Mouse (Mus musculus) gastrocnemius, postnatal 14 days (tissue): ENCODE measurements around the gene Gltpd2. TPM values are rescaled to one million over a fixed set of nuclear protein-coding genes. Genes with fewer than 3 reads are reported as not detected.
"Not testable (repeated sequence)": the region's sequence is repeated elsewhere in the genome, so short reads cannot be mapped to it uniquely, and the experiment has no call there.

Source experiments
- DNase-seq: peaks from one replicate; pipeline ENCODE4 v3.0.0; 2021; ENCODE audit warnings: mixed read lengths
- intact Hi-C: fragments of 180-260 bp; cut with DNase I; formaldehyde crosslinking; loops from one replicate; pipeline ENCODE4 v1.15.1; 2025; ENCODE audit warnings: low total_unique reads
- long read RNA-seq, 2 experiments: library from polyadenylated mRNA; stranded (forward); transcript quantifications; one replicate each; pipeline ENCODE4 v2.0.0; 2021
- total RNA-seq, 2 experiments: library from RNA; stranded (reverse); gene quantifications; 2 replicates each; pipeline ENCODE4 v1.2.3; 2021

Gltpd2 gene
- not detected for total RNA-seq
- long read RNA-seq, experiment 1, result 0 reads
- long read RNA-seq, experiment 2, result 0 reads

GRCm38 (mm10) chr11:70518923-70519322, at the start of gene Gltpd2:
Gene Gltpd2 (plus strand): TSS chr11:70519196.
- DNase-seq, result no peak
- intact Hi-C loops, result loop anchor here (2.0 to 5.0 kb wide), 2 partner anchors 86 to 238 kb away; no protein-coding TSS in a partner anchor

GRCm38 (mm10) chr11:70469764-70470163, 49.2 kb upstream of the Gltpd2 start:
- intact Hi-C loops, result no loop called here
- no peak for DNase-seq

GRCm38 (mm10) chr11:70472716-70473115, 46.3 kb upstream of the Gltpd2 start:
- no peak for DNase-seq
- intact Hi-C loops, result no loop called here

GRCm38 (mm10) chr11:70473291-70473690, 45.7 kb upstream of the Gltpd2 start:
- DNase-seq, intact Hi-C loops: not testable (repeated sequence)

- intact Hi-C loops, result no loop called here
- no peak for DNase-seq
Observed at GRCm38 (mm10) chr11:70474872-70475534, 44.0 kb upstream of the Gltpd2 start.

- no peak for DNase-seq
- intact Hi-C loops, result no loop called here
Observed at GRCm38 (mm10) chr11:70485498-70485897, 33.5 kb upstream of the Gltpd2 start.

GRCm38 (mm10) chr11:70487816-70488215, 31.2 kb upstream of the Gltpd2 start:
- intact Hi-C loops, result no loop called here
- DNase-seq, result peak; percentile 43

GRCm38 (mm10) chr11:70489138-70489537, 29.9 kb upstream of the Gltpd2 start:
- intact Hi-C loops, result no loop called here
- DNase-seq, result peak; percentile 19

GRCm38 (mm10) chr11:70489684-70490083, 29.3 kb upstream of the Gltpd2 start:
- intact Hi-C loops, result no loop called here

GRCm38 (mm10) chr11:70499566-70500475, 19.2 kb upstream of the Gltpd2 start:
- intact Hi-C loops, result loop anchor here (5.0 kb wide), 1 partner anchor 38 kb away; no protein-coding TSS in a partner anchor
- no peak for DNase-seq

More at GRCm38 (mm10) chr11:70489684-70490083, 29.3 kb upstream of the Gltpd2 start:
- no peak for DNase-seq

GRCm38 (mm10) chr11:70500476-70500812, 18.6 kb upstream of the Gltpd2 start:
- no peak for DNase-seq
- intact Hi-C loops, result loop anchor here (5.0 kb wide), 1 partner anchor 38 kb away; no protein-coding TSS in a partner anchor

GRCm38 (mm10) chr11:70502018-70502417, 17.0 kb upstream of the Gltpd2 start:
- intact Hi-C loops, result loop anchor here (5.0 kb wide), 1 partner anchor 40 kb away; no protein-coding TSS in a partner anchor
- no peak for DNase-seq

GRCm38 (mm10) chr11:70504970-70505369, 14.0 kb upstream of the Gltpd2 start, which contains the start of gene Tm4sf5:
Gene Tm4sf5 (plus strand): TSS chr11:70505244.
- intact Hi-C loops, result loop anchor here (5.0 kb wide), 2 partner anchors 43 to 68 kb away; no protein-coding TSS in a partner anchor
- no peak for DNase-seq

- peak; percentile 63 for DNase-seq
- intact Hi-C loops, result loop anchor here (5.0 kb wide), 1 partner anchor 69 kb away; no protein-coding TSS in a partner anchor
Observed at GRCm38 (mm10) chr11:70506385-70506784, 12.6 kb upstream of the Gltpd2 start.

GRCm38 (mm10) chr11:70506962-70507515, 12.0 kb upstream of the Gltpd2 start:
- no peak for DNase-seq
- intact Hi-C loops, result loop anchor here (5.0 kb wide), 1 partner anchor 70 kb away; no protein-coding TSS in a partner anchor

GRCm38 (mm10) chr11:70509753-70510564, 9.0 kb upstream of the Gltpd2 start:
- intact Hi-C loops, result loop anchor here (5.0 kb wide), 1 partner anchor 73 kb away; no protein-coding TSS in a partner anchor

GRCm38 (mm10) chr11:70511242-70511641, 7.8 kb upstream of the Gltpd2 start:
- intact Hi-C loops, result no loop called here
- DNase-seq, result no peak

More at GRCm38 (mm10) chr11:70509753-70510564, 9.0 kb upstream of the Gltpd2 start:
- peak; percentile 28 for DNase-seq

GRCm38 (mm10) chr11:70511825-70512224, 7.2 kb upstream of the Gltpd2 start:
- DNase-seq, result no peak
- intact Hi-C loops, result no loop called here
